Mouse (Mus musculus): ENCODE measurements around the gene Mgrn1. TPM values are rescaled to one million over a fixed set of nuclear protein-coding genes. Genes with fewer than 3 reads are reported as not detected.

Mgrn1 gene
- polyA plus RNA-seq, 1 experiment from 2014 or later, result 128 TPM

GRCm38 (mm10) chr16:4881400-4882351 lies 4.4 kb upstream of the Mgrn1 start:
- 69% methylated on average over 10 of the region's 10 CpGs for WGBS
- Histone ChIP-seq H3K9ac (ENCODE audit: low read length) (peak overlapping the region; percentile 95), H3K4me3 (ENCODE audit: low read length) (peak overlapping the region; percentile 71), H3K9me3 (replicated peaks; ENCODE audit: control insufficient read depth, low read length) (no peaks in the 10 kb centered on the region), H3K36me3 (ENCODE audit: control insufficient read depth, insufficient read depth) (no peaks in the 10 kb centered on the region), H3K4me2 (ENCODE audit: low read depth, low read length) (peak overlapping the region; percentile 92), H3K27ac (ENCODE audit: low read length) (peak overlapping the region; percentile 99), H3K4me1 (ENCODE audit: control insufficient read depth, insufficient read depth, low read length) (peaks cover 27% of the 10 kb centered on the region), H3K27me3 (ENCODE audit: control insufficient read depth, insufficient read depth, low read length) (no peaks in the 10 kb centered on the region)
- ATAC-seq (replicated peaks; ENCODE audit: extremely low read depth, insufficient read depth, low FRiP score), result no peak

DNA sequence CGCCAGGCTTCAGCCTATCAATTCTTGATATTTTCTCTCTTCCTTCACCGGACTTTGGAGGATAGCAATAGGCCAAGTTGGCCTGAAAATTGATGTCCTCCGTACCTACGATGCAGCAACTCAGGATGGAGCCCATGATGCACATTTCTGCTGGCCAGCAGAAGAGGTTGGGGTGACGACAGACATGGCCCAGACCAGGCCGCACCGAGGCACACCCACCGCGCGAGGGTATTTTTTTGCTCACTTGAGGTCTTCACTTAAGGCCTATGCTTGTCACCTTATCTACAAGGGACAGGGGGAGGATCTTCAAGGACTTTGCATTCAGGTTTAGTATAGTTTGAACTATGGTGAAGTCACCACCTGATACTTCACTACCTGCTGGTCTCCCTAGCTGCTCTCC lies 1.1 kb upstream of the Mgrn1 start:
- Histone ChIP-seq H3K4me1 (ENCODE audit: control insufficient read depth, insufficient read depth, low read length) (peaks cover 32% of the 10 kb centered on the region), H3K9ac (ENCODE audit: low read length) (no peak overlapping the region; the same call in 1 of the 2 replicates), H3K27ac (ENCODE audit: low read length) (no peak overlapping the region; the same call in 1 of the 2 replicates), H3K36me3 (ENCODE audit: control insufficient read depth, insufficient read depth) (no peaks in the 10 kb centered on the region), H3K4me2 (ENCODE audit: low read depth, low read length) (no peak overlapping the region), H3K9me3 (replicated peaks; ENCODE audit: control insufficient read depth, low read length) (no peaks in the 10 kb centered on the region), H3K4me3 (ENCODE audit: low read length) (no peak overlapping the region), H3K27me3 (ENCODE audit: control insufficient read depth, insufficient read depth, low read length) (no peaks in the 10 kb centered on the region)
- WGBS, result 52% methylated on average over 10 of the region's 10 CpGs
- ATAC-seq (replicated peaks; ENCODE audit: extremely low read depth, insufficient read depth, low FRiP score), result no peak

- peak overlapping the region; percentile 75 for H3K27ac ChIP-seq (ENCODE audit: low read length)
- H3K27me3 ChIP-seq (ENCODE audit: control insufficient read depth, insufficient read depth, low read length), result no peaks in the 10 kb centered on the region
- H3K4me3 ChIP-seq (ENCODE audit: low read length), result peak overlapping the region; percentile 69
- H3K9me3 ChIP-seq (replicated peaks; ENCODE audit: control insufficient read depth, low read length), result no peaks in the 10 kb centered on the region
- H3K9ac ChIP-seq (ENCODE audit: low read length), result peak overlapping the region; percentile 90
- no peak for ATAC-seq (replicated peaks; ENCODE audit: extremely low read depth, insufficient read depth, low FRiP score)
- peaks cover 43% of the 10 kb centered on the region for H3K4me1 ChIP-seq (ENCODE audit: control insufficient read depth, insufficient read depth, low read length)
- WGBS, result under 1% methylated on average over 8 of the region's 8 CpGs
- no peaks in the 10 kb centered on the region for H3K36me3 ChIP-seq (ENCODE audit: control insufficient read depth, insufficient read depth)
- H3K4me2 ChIP-seq (ENCODE audit: low read depth, low read length), result peak overlapping the region; percentile 72
These were observed 606 bp downstream of the Mgrn1 start for GRCm38 (mm10) chr16:4886690-4887020.

DNA sequence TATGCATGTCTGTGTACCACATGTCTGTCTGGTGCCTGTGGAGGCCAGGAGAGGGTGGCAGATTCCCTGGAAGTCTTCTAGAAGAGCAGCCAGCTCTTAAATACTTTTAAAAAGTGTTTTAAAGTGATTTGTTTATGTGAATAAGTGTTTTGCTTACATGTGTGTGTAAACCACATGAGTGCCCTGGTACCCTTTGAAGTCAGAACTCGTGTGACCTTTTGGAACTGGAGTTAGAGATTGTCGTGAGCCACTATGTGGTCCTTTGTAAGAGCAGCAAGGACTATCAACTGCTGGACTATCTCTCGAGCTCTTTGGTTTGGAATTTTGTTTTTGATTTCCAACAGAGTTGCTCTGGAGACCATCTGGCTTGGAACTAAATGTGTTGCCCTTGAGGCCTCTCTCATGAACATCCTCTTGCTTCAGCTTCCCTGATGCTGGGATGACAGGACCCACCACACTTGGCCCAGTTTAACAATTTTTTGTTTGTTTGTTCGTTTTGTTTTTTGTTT lies 4.2 kb downstream of the Mgrn1 start:
- H3K4me1 ChIP-seq (ENCODE audit: control insufficient read depth, insufficient read depth, low read length), result peaks cover 49% of the 10 kb centered on the region
- 22% methylated on average over 4 of the region's 4 CpGs for WGBS
- no peaks in the 10 kb centered on the region for H3K27me3 ChIP-seq (ENCODE audit: control insufficient read depth, insufficient read depth, low read length)
- no peak overlapping the region for H3K9ac ChIP-seq (ENCODE audit: low read length)
- H3K4me3 ChIP-seq (ENCODE audit: low read length), result no peak overlapping the region
- peak overlapping the region; percentile 26 for H3K4me2 ChIP-seq (ENCODE audit: low read depth, low read length)
- H3K36me3 ChIP-seq (ENCODE audit: control insufficient read depth, insufficient read depth), result no peaks in the 10 kb centered on the region
- peak overlapping the region; percentile 78 for H3K27ac ChIP-seq (ENCODE audit: low read length)
- no peaks in the 10 kb centered on the region for H3K9me3 ChIP-seq (replicated peaks; ENCODE audit: control insufficient read depth, low read length)
- ATAC-seq (replicated peaks; ENCODE audit: extremely low read depth, insufficient read depth, low FRiP score), result no peak

DNA sequence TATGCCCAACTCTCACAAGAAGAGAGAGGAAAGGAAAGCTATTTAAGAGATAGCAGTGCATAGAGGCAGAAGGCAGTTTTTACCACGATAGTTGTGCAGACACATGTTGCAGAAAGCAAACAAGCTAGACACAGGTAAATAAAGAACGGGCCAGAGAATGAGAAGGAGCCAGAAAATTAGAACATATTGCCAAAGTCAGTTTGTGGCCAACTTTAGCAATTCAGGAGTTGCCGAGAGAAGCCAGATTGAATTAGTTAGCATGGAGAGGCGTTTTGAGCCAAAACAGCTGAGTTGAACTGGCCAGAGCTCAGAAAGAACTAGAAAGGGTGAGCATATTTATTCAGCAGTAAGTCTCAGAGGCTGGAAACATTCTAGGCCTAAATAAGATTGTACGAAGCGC lies 6.1 kb downstream of the Mgrn1 start:
- Histone ChIP-seq H3K4me3 (ENCODE audit: low read length) (no peak overlapping the region), H3K4me2 (ENCODE audit: low read depth, low read length) (no peak overlapping the region), H3K9me3 (replicated peaks; ENCODE audit: control insufficient read depth, low read length) (no peaks in the 10 kb centered on the region), H3K9ac (ENCODE audit: low read length) (no peak overlapping the region), H3K27me3 (ENCODE audit: control insufficient read depth, insufficient read depth, low read length) (no peaks in the 10 kb centered on the region), H3K27ac (ENCODE audit: low read length) (no peak overlapping the region), H3K36me3 (ENCODE audit: control insufficient read depth, insufficient read depth) (no peaks in the 10 kb centered on the region), H3K4me1 (ENCODE audit: control insufficient read depth, insufficient read depth, low read length) (peaks cover 63% of the 10 kb centered on the region)
- 77% methylated on average over 6 of the region's 6 CpGs for WGBS
- no peak for ATAC-seq (replicated peaks; ENCODE audit: extremely low read depth, insufficient read depth, low FRiP score)

DNA sequence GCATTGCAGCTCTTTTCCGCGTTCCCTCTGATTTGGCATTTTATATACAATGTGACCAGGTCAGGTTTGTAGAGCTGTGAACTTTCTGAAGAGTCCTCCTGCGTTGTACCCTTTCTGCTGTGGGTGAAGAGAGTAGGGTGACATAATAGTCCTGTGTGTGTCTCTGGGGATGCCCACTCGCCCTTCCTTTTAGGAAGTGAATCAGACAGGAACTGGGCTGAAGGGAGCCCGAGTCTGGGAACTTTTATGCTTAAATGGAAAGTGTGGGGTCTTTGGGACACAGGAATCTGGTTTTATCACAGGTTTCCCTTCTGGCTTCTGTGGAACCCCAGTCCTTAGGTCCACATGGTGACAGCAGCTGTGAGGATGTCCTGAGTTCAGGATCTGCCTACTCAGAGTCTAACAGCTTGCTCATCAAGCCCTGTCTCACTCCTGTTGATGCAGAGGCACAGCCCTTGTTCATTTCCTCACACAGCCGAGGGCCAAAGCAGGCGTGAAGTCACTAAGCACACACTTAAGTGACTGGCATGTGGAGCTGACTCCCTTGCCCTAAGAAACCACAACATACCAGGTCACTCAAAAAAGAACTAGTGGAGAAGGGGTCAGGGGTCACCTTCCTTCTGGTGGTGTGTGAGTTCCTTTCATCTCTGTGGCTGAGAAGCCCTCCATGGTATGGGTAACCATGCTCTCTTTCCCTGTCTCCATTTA lies 8.3 kb downstream of the Mgrn1 start:
- H3K9me3 ChIP-seq (replicated peaks; ENCODE audit: control insufficient read depth, low read length), result no peaks in the 10 kb centered on the region
- H3K9ac ChIP-seq (ENCODE audit: low read length), result no peak overlapping the region
- no peaks in the 10 kb centered on the region for H3K27me3 ChIP-seq (ENCODE audit: control insufficient read depth, insufficient read depth, low read length)
- no peaks in the 10 kb centered on the region for H3K36me3 ChIP-seq (ENCODE audit: control insufficient read depth, insufficient read depth)
- no peak overlapping the region for H3K4me3 ChIP-seq (ENCODE audit: low read length)
- WGBS, result 64% methylated on average over 7 of the region's 7 CpGs
- ATAC-seq (replicated peaks; ENCODE audit: extremely low read depth, insufficient read depth, low FRiP score), result no peak
- peaks cover 52% of the 10 kb centered on the region for H3K4me1 ChIP-seq (ENCODE audit: control insufficient read depth, insufficient read depth, low read length)
- no peak overlapping the region for H3K4me2 ChIP-seq (ENCODE audit: low read depth, low read length)
- H3K27ac ChIP-seq (ENCODE audit: low read length), result peak overlapping the region; percentile 48

- peaks cover 39% of the 10 kb centered on the region for H3K4me1 ChIP-seq (ENCODE audit: control insufficient read depth, insufficient read depth, low read length)
- 37% methylated on average over 5 of the region's 5 CpGs for WGBS
These were observed 10.4 kb downstream of the Mgrn1 start for GRCm38 (mm10) chr16:4896249-4897027.

GRCm38 (mm10) chr16:4897146-4897730 lies 11.2 kb downstream of the Mgrn1 start:
- no peak overlapping the region for H3K4me3 ChIP-seq (ENCODE audit: low read length)
- WGBS, result 56% methylated on average over 7 of the region's 7 CpGs
- no peak overlapping the region for H3K9ac ChIP-seq (ENCODE audit: low read length)
- no peaks in the 10 kb centered on the region for H3K9me3 ChIP-seq (replicated peaks; ENCODE audit: control insufficient read depth, low read length)
- H3K4me1 ChIP-seq (ENCODE audit: control insufficient read depth, insufficient read depth, low read length), result peaks cover 39% of the 10 kb centered on the region
- ATAC-seq (replicated peaks; ENCODE audit: extremely low read depth, insufficient read depth, low FRiP score), result no peak
- H3K4me2 ChIP-seq (ENCODE audit: low read depth, low read length), result no peak overlapping the region
- H3K27me3 ChIP-seq (ENCODE audit: control insufficient read depth, insufficient read depth, low read length), result no peaks in the 10 kb centered on the region
- H3K27ac ChIP-seq (ENCODE audit: low read length), result peak overlapping the region; percentile 81
- H3K36me3 ChIP-seq (ENCODE audit: control insufficient read depth, insufficient read depth), result no peaks in the 10 kb centered on the region

More at GRCm38 (mm10) chr16:4896249-4897027, 10.4 kb downstream of the Mgrn1 start:
- H3K4me2 ChIP-seq (ENCODE audit: low read depth, low read length), result peak overlapping the region; percentile 3; the same call in 1 of the 2 replicates
- H3K4me3 ChIP-seq (ENCODE audit: low read length), result no peak overlapping the region
- no peaks in the 10 kb centered on the region for H3K9me3 ChIP-seq (replicated peaks; ENCODE audit: control insufficient read depth, low read length)
- peak; percentile 74 for ATAC-seq (replicated peaks; ENCODE audit: extremely low read depth, insufficient read depth, low FRiP score)
- H3K9ac ChIP-seq (ENCODE audit: low read length), result no peak overlapping the region; the same call in 1 of the 2 replicates
- no peaks in the 10 kb centered on the region for H3K36me3 ChIP-seq (ENCODE audit: control insufficient read depth, insufficient read depth)
- peak overlapping the region; percentile 81 for H3K27ac ChIP-seq (ENCODE audit: low read length)
- no peaks in the 10 kb centered on the region for H3K27me3 ChIP-seq (ENCODE audit: control insufficient read depth, insufficient read depth, low read length)

All from heart, embryonic 16.5 days (tissue).